10 mouse cellular contexts compared by ENCODE assay signal in the genomic region with DNA sequence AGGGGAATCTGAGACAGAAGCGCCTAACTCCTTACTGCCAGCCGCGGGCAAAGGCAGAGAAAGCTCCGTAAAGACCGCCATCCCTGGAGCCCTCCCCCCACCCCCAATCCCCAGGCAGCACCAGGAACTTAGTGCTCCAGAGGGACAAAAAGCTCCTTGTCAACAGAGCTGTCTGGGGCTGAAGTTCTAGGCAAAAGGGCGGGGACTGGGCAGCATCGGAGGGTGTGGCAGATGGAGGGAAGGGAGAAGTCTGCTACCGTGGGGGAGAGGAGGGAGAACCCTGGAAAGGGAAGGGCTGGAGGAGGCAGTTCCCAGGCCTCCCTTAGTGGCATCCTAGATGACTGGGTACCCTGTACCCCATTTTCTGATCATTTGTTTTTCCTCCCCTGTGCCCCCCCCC. TPM values are rescaled to one million over a fixed set of nuclear protein-coding genes. Genes with fewer than 3 reads are reported as not detected.
DNase-seq lines count a peak whose midpoint lies in the region; ATAC-seq lines count a peak whose summit lies in the region.
"Had no signal": no experiment of that assay in that cellular context is flagged by ENCODE, and none has a peak within 500 bp of the region (broad histone marks: within the 10 kb centered on the region; RNA-seq: fewer than 3 reads in every experiment).

No protein-coding gene starts in this region.

- H3K4me3 ChIP-seq in forebrain, embryonic 16.5 days (replicated peaks; ENCODE audit: low read length) = no peak overlapping the region
- H3K4me3 ChIP-seq in midbrain, embryonic 12.5 days = 0 out of 2 replicates have a peak overlapping the region, but pooled peaks have one; percentile 50
- H3K4me3 ChIP-seq: myocyte had no signal

- no peak overlapping the region for H3K27ac ChIP-seq in forebrain, embryonic 16.5 days (ENCODE audit: low read length)
- H3K27ac ChIP-seq in midbrain, embryonic 12.5 days (replicated peaks) = 0 out of 2 replicates have a peak overlapping the region, but pooled peaks have one; percentile 85

- no peaks in the 10 kb centered on the region for H3K27me3 ChIP-seq in forebrain, embryonic 16.5 days (replicated peaks; ENCODE audit: control insufficient read depth, insufficient read depth, low read length)
- no peaks in the 10 kb centered on the region for H3K27me3 ChIP-seq in midbrain, embryonic 12.5 days

- H3K4me2 ChIP-seq in forebrain, embryonic 16.5 days (ENCODE audit: low read length) = no peak overlapping the region
- H3K4me2 ChIP-seq in midbrain, embryonic 12.5 days (replicated peaks) = peak overlapping the region; percentile 74

- peak; percentile 69 for DNase-seq in cerebellum, adult 11-12 months
- no peak for DNase-seq in cerebellum, postnatal 4 days (ENCODE audit: low spot score in 2 of 2)
- peak; percentile 93 for DNase-seq in brain, adult 2 months (ENCODE audit: low read depth, low spot score)
- no peak for DNase-seq in adrenal gland, adult 18-20 months (ENCODE audit: low spot score in 2 of 2)
- DNase-seq in urinary bladder, postnatal 25 days (ENCODE audit: low spot score) = no peak
- no peak for DNase-seq in heart, adult 11 months
- DNase-seq: thymus, postnatal 4 days had no signal

- H3K36me3 ChIP-seq in forebrain, embryonic 16.5 days (ENCODE audit: control insufficient read depth, insufficient read depth) = peaks cover 6% of the 10 kb centered on the region
- peaks cover 44% of the 10 kb centered on the region for H3K36me3 ChIP-seq in midbrain, embryonic 12.5 days

- H3K9me3 ChIP-seq in forebrain, embryonic 16.5 days (ENCODE audit: control insufficient read depth, low read length) = no peaks in the 10 kb centered on the region
- no peaks in the 10 kb centered on the region for H3K9me3 ChIP-seq in midbrain, embryonic 12.5 days

- no peak for ATAC-seq in forebrain, embryonic 16.5 days
- no peak for ATAC-seq in midbrain, embryonic 12.5 days (ENCODE audit: low FRiP score, low read depth)

- WGBS in forebrain, embryonic 16.5 days = 7% methylated on average over 8 of the region's 8 CpGs
- WGBS in midbrain, embryonic 12.5 days = 6% methylated on average over 8 of the region's 8 CpGs

- 0 out of 2 replicates have a peak overlapping the region, but pooled peaks have one; percentile 15 for H3K9ac ChIP-seq in forebrain, embryonic 16.5 days (replicated peaks; ENCODE audit: low read depth, low read length)
- peak overlapping the region; percentile 25 for H3K9ac ChIP-seq in midbrain, embryonic 12.5 days (replicated peaks)

- peaks cover 32% of the 10 kb centered on the region for H3K4me1 ChIP-seq in forebrain, embryonic 16.5 days (replicated peaks; ENCODE audit: control insufficient read depth, insufficient read depth, low read length)
- H3K4me1 ChIP-seq in midbrain, embryonic 12.5 days = peaks cover 52% of the 10 kb centered on the region

RNA-seq across cellular contexts. Expression of gene Map1a, which starts 8.7 kb away (rescaled TPM):
- polyA plus RNA-seq in forebrain, embryonic 16.5 days (2015; fragmentation: Nextera tagmentation; extraction: Ambion mirVana) = 10.9 and 13.3 TPM in 2 replicates
- polyA plus RNA-seq in midbrain, embryonic 12.5 days (2016; fragmentation: Nextera tagmentation; extraction: Ambion mirVana) = 14.7 and 16.8 TPM in 2 replicates
- total RNA-seq in adrenal gland, adult 18-20 months (2021) = 1 to 10 TPM; 6.5 to 7.6 TPM

RNA-seq across cellular contexts. Expression of gene Trp53bp1, which starts 26.9 kb away (rescaled TPM):
- polyA plus RNA-seq in forebrain, embryonic 16.5 days (2015; fragmentation: Nextera tagmentation; extraction: Ambion mirVana) = 181 and 209 TPM in 2 replicates
- 230 and 245 TPM in 2 replicates for polyA plus RNA-seq in midbrain, embryonic 12.5 days (2016; fragmentation: Nextera tagmentation; extraction: Ambion mirVana)
- total RNA-seq in adrenal gland, adult 18-20 months (2021) = 10 to 100 TPM; 61.6 to 69.8 TPM

RNA-seq across cellular contexts. Expression of gene Ppip5k1, which starts 57.1 kb away (rescaled TPM):
- 14.3 and 22.4 TPM in 2 replicates for polyA plus RNA-seq in forebrain, embryonic 16.5 days (2015; fragmentation: Nextera tagmentation; extraction: Ambion mirVana)
- 13.2 and 15.1 TPM in 2 replicates for polyA plus RNA-seq in midbrain, embryonic 12.5 days (2016; fragmentation: Nextera tagmentation; extraction: Ambion mirVana)
- total RNA-seq in adrenal gland, adult 18-20 months (2021) = 10 to 100 TPM; 49.3 to 80.6 TPM

RNA-seq across cellular contexts. Expression of gene Ckmt1, which starts 59.4 kb away (rescaled TPM):
- polyA plus RNA-seq in forebrain, embryonic 16.5 days (2015; fragmentation: Nextera tagmentation; extraction: Ambion mirVana) = 26.3 and 35.7 TPM in 2 replicates
- 6.4 and 7.2 TPM in 2 replicates for polyA plus RNA-seq in midbrain, embryonic 12.5 days (2016; fragmentation: Nextera tagmentation; extraction: Ambion mirVana)
- total RNA-seq in adrenal gland, adult 18-20 months (2021) = 10 to 100 TPM in 1 of 2 experiments, 1 to 10 TPM in 1; 6.9 to 12.0 TPM
- polyA plus RNA-seq: myocyte had no signal

Comparison
In these comparisons a context has a peak if more than half of its experiments do, and no peak if none do; other contexts are left out.
1. DNase-seq: peak in cerebellum, adult 11-12 months (single experiment) and brain, adult 2 months (single experiment); none in cerebellum, postnatal 4 days (0 of 2), adrenal gland, adult 18-20 months (0 of 2), urinary bladder, postnatal 25 days (single experiment) and heart, adult 11 months (single experiment).